Mouse (Mus musculus): ENCODE results near the gene Casp9. TPM values are rescaled to one million over a fixed set of nuclear protein-coding genes. Genes with fewer than 3 reads are reported as not detected.
A peak's percentile ranks its signal among the peaks of the same experiment; 100 is the strongest.

Casp9 gene
- total and polyA plus RNA-seq, 3 experiments = 2.8 to 6.4 TPM; not detected in 1

- Histone ChIP-seq H3K9ac (ENCODE audit: control insufficient read depth, low read depth, low read length, poor library complexity, severe bottlenecking) (peak overlapping the region; percentile 63), H3K4me3 (ENCODE audit: control insufficient read depth in 1 of 2, insufficient read depth in 1 of 2, low read depth in 2 of 2, low read length in 2 of 2) (peak overlapping the region; percentile 62 to 76), H3K79me2 (ENCODE audit: control insufficient read depth, insufficient read depth, low read length, poor library complexity) (peaks cover 2% of the 10 kb centered on the region; the same call in 1 of the 2 replicates), H3K36me3 (ENCODE audit: control insufficient read depth in 1 of 2, insufficient read depth in 2 of 2, low read length in 2 of 2) (peaks cover 0 to 6% of the 10 kb centered on the region in 2 experiments; a peak in 2 of 4 replicates), H3K27ac (ENCODE audit: control insufficient read depth, low read depth, low read length) (peak overlapping the region; percentile 88), H3K27me3 (ENCODE audit: control insufficient read depth in 1 of 2, insufficient read depth in 2 of 2, low read length in 2 of 2) (no peaks in the 10 kb centered on the region), H3K9me3 (replicated peaks; ENCODE audit: insufficient read depth, low read length) (no peaks in the 10 kb centered on the region), H3K4me1 (ENCODE audit: control insufficient read depth in 1 of 2, insufficient read depth in 2 of 2, low read length in 2 of 2) (peaks cover 6 to 8% of the 10 kb centered on the region in 2 experiments)
- peak; percentile 90 for DNase-seq (ENCODE audit: low read depth, low spot score)
- TF ChIP-seq USF2 (IDR thresholded peaks at IDR 0.05; ENCODE audit: borderline replicate concordance in 1 of 2, insufficient read depth in 1 of 2, low read depth in 1 of 2, low read length in 2 of 2) (no peak), USF1 (IDR thresholded peaks at IDR 0.05; ENCODE audit: low read depth, low read length) (0 out of 2 replicates have a peak, but pooled peaks have one; percentile 4), ZNF384 (IDR thresholded peaks at IDR 0.05; ENCODE audit: low read depth, low read length) (no peak), JUND (IDR thresholded peaks at IDR 0.05; ENCODE audit: low read depth, low read length) (no peak), MAZ (IDR thresholded peaks at IDR 0.05; ENCODE audit: low read depth, low read length) (no peak), SMC3 (IDR thresholded peaks at IDR 0.05; ENCODE audit: low read depth, low read length) (no peak), MAFK (IDR thresholded peaks at IDR 0.05; ENCODE audit: borderline replicate concordance, low read depth, low read length) (no peak), HCFC1 (IDR thresholded peaks at IDR 0.05; ENCODE audit: low read depth, low read length) (peak; percentile 59), POLR2A (IDR thresholded peaks at IDR 0.05; ENCODE audit: control insufficient read depth in 1 of 2, insufficient read depth in 1 of 2, low read depth in 1 of 2, low read length in 2 of 2, poor library complexity in 1 of 2) (peak in 1 of 2 experiments; percentile 79; a peak in 3 of 4 replicates), NELFE (IDR thresholded peaks at IDR 0.05; ENCODE audit: low read depth, low read length) (peak; percentile 57), TCF12 (IDR thresholded peaks at IDR 0.05; ENCODE audit: low read depth, low read length) (no peak), MAX (IDR thresholded peaks at IDR 0.05; ENCODE audit: low read length) (0 out of 2 replicates have a peak, but pooled peaks have one; percentile 14), BHLHE40 (IDR thresholded peaks at IDR 0.05; ENCODE audit: borderline replicate concordance, low read depth, low read length) (0 out of 2 replicates have a peak, but pooled peaks have one; percentile 31), GATA1 (IDR thresholded peaks at IDR 0.05; ENCODE audit: low read depth, low read length) (peak; percentile 79), RCOR1 (IDR thresholded peaks at IDR 0.05; ENCODE audit: low read depth, low read length) (no peak), ETS1 (IDR thresholded peaks at IDR 0.05; ENCODE audit: low read depth, low read length) (peak; percentile 65), EP300 (IDR thresholded peaks at IDR 0.05; ENCODE audit: low read depth in 1 of 2, low read length in 2 of 2) (peak in 1 of 2 experiments; percentile 32; a peak in 3 of 4 replicates), SIN3A (IDR thresholded peaks at IDR 0.05; ENCODE audit: low read length) (peak; percentile 74), TBP (IDR thresholded peaks at IDR 0.05; ENCODE audit: low read depth, low read length) (peak; percentile 92), GABPA (IDR thresholded peaks at IDR 0.05; ENCODE audit: low read depth, low read length) (no peak), MXI1 (IDR thresholded peaks at IDR 0.05; ENCODE audit: low read depth, low read length) (peak; percentile 54; the same call in 1 of the 2 replicates), ZMIZ1 (IDR thresholded peaks at IDR 0.05; ENCODE audit: low read depth, low read length) (peak; percentile 99), POLR2AphosphoS2 (IDR thresholded peaks at IDR 0.05; ENCODE audit: low read length) (peak; percentile 67; the same call in 1 of the 2 replicates), E2F4 (IDR thresholded peaks at IDR 0.05; ENCODE audit: borderline replicate concordance, low read depth, low read length) (no peak)
These were observed 694 bp upstream of the Casp9 start for GRCm38 (mm10) chr4:141792554-141793281.
